Mouse (Mus musculus) spleen, adult 2 months (tissue): ENCODE results near the gene Rasa3.

Source experiments
- CTCF ChIP-seq: fragments of 200-500 bp; IDR thresholded peaks from 2 replicates; pipeline ENCODE4 v1.5.1; 2011; ENCODE audit warnings: mild to moderate bottlenecking, inconsistent platforms; ENCODE audit not compliant: insufficient read depth, insufficient read length, insufficient replicate concordance; ENCODE audit errors: extremely low read depth
- POLR2A ChIP-seq: fragments of 200-500 bp; IDR thresholded peaks from 2 replicates; pipeline ENCODE4 v1.6.1; 2011; ENCODE audit warnings: low read depth, low read length, inconsistent platforms

- TF ChIP-seq CTCF (no peak), POLR2A (no peak)
Observed at GRCm38 (mm10) chr8:13521392-13521791, 156.0 kb downstream of the Rasa3 start.
